Mouse (Mus musculus): ENCODE data around the gene Arhgef40. TPM values are rescaled to one million over a fixed set of nuclear protein-coding genes. Genes with fewer than 3 reads are reported as not detected.

Arhgef40 gene
- polyA plus RNA-seq, 1 experiment from 2014 or later = 59.6 TPM

DNA sequence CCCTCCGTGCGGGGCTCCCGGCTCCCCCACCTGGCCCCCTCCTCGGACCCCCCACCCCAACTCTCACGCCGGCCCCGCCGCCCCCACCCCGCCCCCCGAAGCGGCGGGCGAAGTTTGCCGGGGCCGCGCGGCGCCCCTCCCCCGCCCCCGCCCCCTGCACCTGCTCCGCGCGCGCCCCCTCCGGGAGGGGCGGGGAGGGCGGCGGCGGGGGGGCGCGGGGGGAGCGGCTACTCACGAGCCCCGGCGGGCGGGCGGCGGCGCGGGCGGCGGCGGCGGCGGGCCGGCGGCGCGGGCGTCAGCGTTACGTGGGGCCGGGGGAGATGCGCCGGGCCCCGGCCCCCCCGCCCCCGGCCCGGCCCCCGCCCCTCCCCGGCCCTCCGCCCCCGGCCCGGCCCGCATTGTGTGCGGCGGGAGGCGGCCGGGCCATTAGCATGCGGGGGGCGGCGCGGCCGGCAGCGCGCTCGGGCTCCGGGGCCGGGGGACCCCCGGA is 29.8 kb downstream of the Arhgef40 start:
- WGBS = 2% methylated on average over 15 of the region's 80 CpGs
- H3K4me1 ChIP-seq (ENCODE audit: control insufficient read depth in 2 of 2, insufficient read depth in 2 of 2, low read length in 2 of 2) = peaks cover 18 to 54% of the 10 kb centered on the region in 2 experiments

GRCm38 (mm10) chr14:52014761-52015311 is 30.3 kb downstream of the Arhgef40 start:
- H3K9ac ChIP-seq (ENCODE audit: low read length) = peak overlapping the region; percentile 92
- WGBS = under 1% methylated on average over 19 of the region's 28 CpGs
- H3K27me3 ChIP-seq (ENCODE audit: control insufficient read depth, insufficient read depth, low read length) = no peaks in the 10 kb centered on the region
- H3K4me2 ChIP-seq (ENCODE audit: low read length) = peak overlapping the region; percentile 77
- peak; percentile 67 for ATAC-seq (ENCODE audit: insufficient number of reproducible peaks, insufficient read depth, low FRiP score, low read depth)
- no peaks in the 10 kb centered on the region for H3K9me3 ChIP-seq (ENCODE audit: control insufficient read depth, low read length)
- H3K4me1 ChIP-seq (ENCODE audit: control insufficient read depth in 2 of 2, insufficient read depth in 2 of 2, low read length in 2 of 2) = peaks cover 18 to 50% of the 10 kb centered on the region in 2 experiments
- H3K4me3 ChIP-seq (ENCODE audit: control insufficient read depth in 1 of 2, insufficient read depth in 1 of 2, low read depth in 1 of 2, low read length in 2 of 2) = peak overlapping the region; percentile 52 to 71
- H3K27ac ChIP-seq (replicated peaks in 1 of 2; ENCODE audit: control insufficient read depth in 1 of 2, insufficient read depth in 1 of 2, low read depth in 2 of 2, low read length in 2 of 2) = peak overlapping the region; percentile 87 to 99
- H3K36me3 ChIP-seq (ENCODE audit: control insufficient read depth, insufficient read depth, low read length) = peaks cover under 1% of the 10 kb centered on the region; the same call in 1 of the 2 replicates

More for the DNA sequence above, 29.8 kb downstream of the Arhgef40 start:
- H3K27ac ChIP-seq (replicated peaks in 1 of 2; ENCODE audit: control insufficient read depth in 1 of 2, insufficient read depth in 1 of 2, low read depth in 2 of 2, low read length in 2 of 2) = peak overlapping the region in 1 of 2 experiments; percentile 99; a peak in 3 of 4 replicates
- H3K36me3 ChIP-seq (ENCODE audit: control insufficient read depth, insufficient read depth, low read length) = peaks cover 6% of the 10 kb centered on the region
- peak overlapping the region; percentile 61 to 71 for H3K4me3 ChIP-seq (ENCODE audit: control insufficient read depth in 1 of 2, insufficient read depth in 1 of 2, low read depth in 1 of 2, low read length in 2 of 2)
- H3K27me3 ChIP-seq (ENCODE audit: control insufficient read depth, insufficient read depth, low read length) = no peaks in the 10 kb centered on the region
- H3K9ac ChIP-seq (ENCODE audit: low read length) = peak overlapping the region; percentile 92
- H3K9me3 ChIP-seq (ENCODE audit: control insufficient read depth, low read length) = no peaks in the 10 kb centered on the region
- peak; percentile 64 for ATAC-seq (ENCODE audit: insufficient number of reproducible peaks, insufficient read depth, low FRiP score, low read depth)
- peak overlapping the region; percentile 77 for H3K4me2 ChIP-seq (ENCODE audit: low read length)

GRCm38 (mm10) chr14:52015445-52016100 is 31.1 kb downstream of the Arhgef40 start, which contains the start of gene Tmem253:
Gene Tmem253 (plus strand): TSS chr14:52015658.
- H3K36me3 ChIP-seq (ENCODE audit: control insufficient read depth, insufficient read depth, low read length) = no peaks in the 10 kb centered on the region
- H3K27me3 ChIP-seq (ENCODE audit: control insufficient read depth, insufficient read depth, low read length) = no peaks in the 10 kb centered on the region

GRCm38 (mm10) chr14:52016625-52017405 is 32.3 kb downstream of the Arhgef40 start:
- ATAC-seq (ENCODE audit: insufficient number of reproducible peaks, insufficient read depth, low FRiP score, low read depth) = no peak
- Histone ChIP-seq H3K9ac (ENCODE audit: low read length) (peak overlapping the region; percentile 92), H3K4me1 (ENCODE audit: control insufficient read depth in 2 of 2, insufficient read depth in 2 of 2, low read length in 2 of 2) (peaks cover 9 to 37% of the 10 kb centered on the region in 2 experiments), H3K4me3 (ENCODE audit: control insufficient read depth in 1 of 2, insufficient read depth in 1 of 2, low read depth in 1 of 2, low read length in 2 of 2) (no peak overlapping the region), H3K36me3 (ENCODE audit: control insufficient read depth, insufficient read depth, low read length) (no peaks in the 10 kb centered on the region), H3K27me3 (ENCODE audit: control insufficient read depth, insufficient read depth, low read length) (no peaks in the 10 kb centered on the region), H3K9me3 (ENCODE audit: control insufficient read depth, low read length) (no peaks in the 10 kb centered on the region), H3K4me2 (ENCODE audit: low read length) (no peak overlapping the region), H3K27ac (replicated peaks in 1 of 2; ENCODE audit: control insufficient read depth in 1 of 2, insufficient read depth in 1 of 2, low read depth in 2 of 2, low read length in 2 of 2) (0 out of 4 replicates have a peak overlapping the region, but pooled peaks of 1 of the 2 experiments have one; percentile 99)
- 87% methylated on average over 13 of the region's 13 CpGs for WGBS

More at GRCm38 (mm10) chr14:52015445-52016100, 31.1 kb downstream of the Arhgef40 start, which contains the start of gene Tmem253:
- no peak for ATAC-seq (ENCODE audit: insufficient number of reproducible peaks, insufficient read depth, low FRiP score, low read depth)
- Histone ChIP-seq H3K27ac (replicated peaks in 1 of 2; ENCODE audit: control insufficient read depth in 1 of 2, insufficient read depth in 1 of 2, low read depth in 2 of 2, low read length in 2 of 2) (peak within 1 kb of the TSS; percentile 87 to 99), H3K4me1 (ENCODE audit: control insufficient read depth in 2 of 2, insufficient read depth in 2 of 2, low read length in 2 of 2) (peaks cover 10 to 42% of the 10 kb centered on the region in 2 experiments), H3K9ac (ENCODE audit: low read length) (peak within 1 kb of the TSS; percentile 92), H3K9me3 (ENCODE audit: control insufficient read depth, low read length) (no peaks in the 10 kb centered on the region), H3K4me3 (ENCODE audit: control insufficient read depth in 1 of 2, insufficient read depth in 1 of 2, low read depth in 1 of 2, low read length in 2 of 2) (peak within 1 kb of the TSS; percentile 52 to 71), H3K4me2 (ENCODE audit: low read length) (peak within 1 kb of the TSS; percentile 77)
- WGBS = 23% methylated on average over 6 of the region's 6 CpGs

DNA sequence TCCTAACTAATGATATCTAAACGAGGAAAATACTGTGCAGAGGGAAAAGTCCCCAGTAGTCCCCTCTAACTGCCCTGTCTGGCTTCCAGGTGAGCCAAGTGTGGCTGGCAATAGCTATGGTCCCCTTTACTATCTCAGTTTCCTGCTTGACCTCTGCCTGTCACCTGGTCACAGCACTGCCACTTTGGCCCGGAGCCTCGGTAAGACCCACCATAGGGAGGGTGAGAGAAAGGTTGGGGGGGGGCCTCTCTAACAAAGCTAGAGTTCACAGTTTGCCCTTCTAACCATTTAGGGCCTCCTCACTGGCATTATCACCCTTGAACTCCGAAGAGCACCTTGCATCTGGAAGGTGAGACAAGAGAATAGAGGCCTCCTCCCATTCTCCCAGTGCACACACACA is 33.1 kb downstream of the Arhgef40 start:
- Histone ChIP-seq H3K27me3 (ENCODE audit: control insufficient read depth, insufficient read depth, low read length) (no peaks in the 10 kb centered on the region), H3K4me1 (ENCODE audit: control insufficient read depth in 2 of 2, insufficient read depth in 2 of 2, low read length in 2 of 2) (peaks cover 12 to 42% of the 10 kb centered on the region in 2 experiments), H3K4me3 (ENCODE audit: control insufficient read depth in 1 of 2, insufficient read depth in 1 of 2, low read depth in 1 of 2, low read length in 2 of 2) (no peak overlapping the region), H3K9ac (ENCODE audit: low read length) (no peak overlapping the region), H3K36me3 (ENCODE audit: control insufficient read depth, insufficient read depth, low read length) (no peaks in the 10 kb centered on the region), H3K9me3 (ENCODE audit: control insufficient read depth, low read length) (no peaks in the 10 kb centered on the region), H3K27ac (replicated peaks in 1 of 2; ENCODE audit: control insufficient read depth in 1 of 2, insufficient read depth in 1 of 2, low read depth in 2 of 2, low read length in 2 of 2) (no peak overlapping the region), H3K4me2 (ENCODE audit: low read length) (no peak overlapping the region)
- WGBS = 71% methylated on average over 4 of the region's 4 CpGs
- ATAC-seq (ENCODE audit: insufficient number of reproducible peaks, insufficient read depth, low FRiP score, low read depth) = no peak

DNA sequence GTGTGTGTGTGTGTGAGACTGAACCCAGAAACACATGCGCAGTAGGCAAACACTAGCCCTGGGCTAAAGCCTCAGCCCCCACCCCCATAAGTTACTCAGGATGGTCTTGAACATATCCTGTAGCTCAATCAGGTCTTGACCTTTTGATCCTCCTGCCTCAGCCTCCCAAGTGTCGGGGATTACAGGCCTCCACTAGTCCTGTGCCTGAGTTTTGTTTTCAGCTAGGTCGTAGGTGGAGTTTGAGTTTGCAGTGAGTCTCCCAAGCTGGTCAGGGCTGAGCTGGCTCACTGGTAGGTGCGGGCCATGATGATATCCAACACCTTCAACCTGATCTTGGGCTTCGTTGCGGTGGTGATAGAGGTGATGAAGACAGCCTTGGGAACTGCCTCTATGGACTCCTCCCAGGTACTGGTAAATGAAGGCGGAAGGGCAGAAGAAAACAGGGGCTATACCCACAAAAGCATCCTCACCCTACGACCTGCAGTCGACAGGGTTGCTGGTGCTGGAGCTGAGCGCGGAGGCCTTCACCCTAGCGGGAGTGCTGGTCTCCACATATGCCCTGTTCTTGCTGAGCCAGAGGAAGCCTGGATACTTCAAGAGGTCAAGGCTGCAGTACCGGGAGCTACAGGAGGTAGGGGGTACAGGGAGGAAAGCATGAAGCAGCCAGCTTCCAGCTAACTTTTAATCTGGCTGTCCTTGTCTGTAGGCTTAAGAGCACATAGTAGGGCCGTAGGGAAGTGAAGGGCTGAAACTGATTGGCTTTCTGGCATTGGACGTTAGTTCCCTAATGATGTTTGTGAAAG is 33.9 kb downstream of the Arhgef40 start:
- no peaks in the 10 kb centered on the region for H3K9me3 ChIP-seq (ENCODE audit: control insufficient read depth, low read length)
- H3K4me2 ChIP-seq (ENCODE audit: low read length) = peak overlapping the region; percentile 87
- H3K9ac ChIP-seq (ENCODE audit: low read length) = peak overlapping the region; percentile 96
- no peaks in the 10 kb centered on the region for H3K36me3 ChIP-seq (ENCODE audit: control insufficient read depth, insufficient read depth, low read length)
- H3K27me3 ChIP-seq (ENCODE audit: control insufficient read depth, insufficient read depth, low read length) = no peaks in the 10 kb centered on the region
- H3K27ac ChIP-seq (replicated peaks in 1 of 2; ENCODE audit: control insufficient read depth in 1 of 2, insufficient read depth in 1 of 2, low read depth in 2 of 2, low read length in 2 of 2) = peak overlapping the region in 1 of 2 experiments; percentile 100; a peak in 1 of 4 replicates
- no peak for ATAC-seq (ENCODE audit: insufficient number of reproducible peaks, insufficient read depth, low FRiP score, low read depth)
- WGBS = 84% methylated on average over 15 of the region's 15 CpGs
- H3K4me1 ChIP-seq (ENCODE audit: control insufficient read depth in 2 of 2, insufficient read depth in 2 of 2, low read length in 2 of 2) = peaks cover 17 to 44% of the 10 kb centered on the region in 2 experiments
- H3K4me3 ChIP-seq (ENCODE audit: control insufficient read depth in 1 of 2, insufficient read depth in 1 of 2, low read depth in 1 of 2, low read length in 2 of 2) = peak overlapping the region in 1 of 2 experiments; percentile 67; a peak in 2 of 4 replicates

All from heart, embryonic 14.5 days (tissue).